Mouse (Mus musculus) megakaryocyte, embryonic 14.5 days (primary cell): ENCODE measurements around the gene Celf5.

ENCODE experiments used
- FLI1 ChIP-seq: IDR thresholded peaks from 2 replicates; pipeline ENCODE4 v1.6.1; 2012; ENCODE audit warnings: low read length, inconsistent platforms, mixed read lengths
- GATA1 ChIP-seq: IDR thresholded peaks from 3 replicates; pipeline ENCODE4 v1.6.1; 2012; ENCODE audit warnings: mixed read lengths, low read length, inconsistent platforms, borderline replicate concordance

GRCm38 (mm10) chr10:81463531-81463930 is 19.0 kb downstream of the Celf5 start:
- TF ChIP-seq GATA1, result no peak
- TF ChIP-seq FLI1, result no peak
